Mouse (Mus musculus) B cell, adult 2 months (primary cell): Measurements from ENCODE around the gene Pbx1.

Experiments
- DNase-seq, 2 experiments: peaks; one replicate each; pipeline ENCODE4 v3.0.0; 2022

Gene Pbx1

DNA sequence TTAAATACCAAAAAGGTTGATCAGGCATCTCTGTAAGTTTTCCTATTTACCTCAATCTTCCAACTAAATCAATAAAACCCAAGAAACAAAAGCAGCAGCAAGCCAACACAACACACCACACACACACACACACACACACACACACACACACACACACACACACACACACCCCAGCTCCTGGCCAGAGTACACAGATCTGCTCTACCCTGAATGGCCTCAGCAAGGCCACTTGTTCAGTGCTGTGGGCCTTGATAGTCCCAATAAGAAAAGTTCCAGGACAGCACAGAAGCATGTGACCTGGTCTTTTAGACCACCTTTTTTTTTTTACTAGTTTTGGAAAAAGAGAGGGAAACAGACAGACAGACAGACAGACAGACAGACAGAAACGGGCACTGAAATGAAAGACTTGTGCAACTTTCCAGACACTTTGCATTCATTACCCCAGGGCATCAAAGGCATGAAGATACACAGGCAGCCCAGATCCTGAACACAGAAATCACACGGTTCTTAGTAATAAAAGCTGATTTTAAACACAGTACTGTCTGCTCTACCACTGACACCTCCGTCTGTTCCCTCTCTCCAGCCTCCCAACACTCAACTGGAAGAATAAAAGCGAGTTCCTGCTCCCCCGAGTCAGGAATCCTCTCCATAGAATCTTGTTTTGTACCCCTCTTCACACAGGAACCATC, 6.9 kb downstream of the Pbx1 start:
- no peak for DNase-seq

DNA sequence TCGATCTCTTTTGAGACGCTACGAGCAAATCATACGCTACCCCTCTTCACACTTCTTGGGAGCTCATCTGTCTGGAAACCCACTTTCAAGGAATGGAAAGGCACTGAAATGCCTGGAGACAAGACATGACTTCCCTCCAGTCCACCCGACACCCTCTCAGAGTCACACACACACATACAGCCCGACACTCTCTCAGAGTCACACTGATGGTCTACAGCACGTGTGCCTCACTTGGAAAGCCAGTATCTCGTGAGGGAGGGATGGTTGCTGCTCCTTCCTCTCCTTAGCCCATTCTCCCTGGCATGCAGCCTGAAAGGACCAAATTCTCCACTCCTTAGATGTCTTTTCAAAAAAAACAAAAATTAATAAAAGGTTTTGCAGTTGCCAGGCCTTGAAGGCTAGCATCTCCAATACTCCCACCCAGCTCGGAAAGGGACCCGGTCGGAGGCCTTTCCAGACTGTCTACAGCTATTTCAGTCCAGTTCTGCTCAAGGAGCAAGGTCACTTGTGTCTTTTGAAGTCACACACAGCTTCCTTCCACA, 8.6 kb downstream of the Pbx1 start:
- no peak for DNase-seq

DNA sequence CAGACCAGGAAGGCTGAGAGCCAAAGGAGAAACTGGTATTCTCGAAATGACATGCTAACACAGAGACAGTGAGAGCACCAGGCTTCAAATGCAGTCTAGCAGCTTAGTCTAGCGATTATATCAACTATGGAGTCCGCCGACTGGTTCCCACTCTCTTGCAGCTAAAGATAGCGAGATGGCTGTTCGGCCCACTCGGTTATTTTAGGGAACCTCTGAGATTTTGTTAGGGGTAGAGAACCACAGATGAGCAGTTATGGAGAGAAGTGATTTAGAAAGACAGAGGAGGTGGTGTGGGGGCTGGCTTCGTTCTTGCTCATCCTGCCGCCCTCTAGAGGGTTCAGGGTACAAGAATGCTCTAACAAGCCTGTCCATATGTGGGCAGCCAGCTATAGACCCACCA, 13.2 kb downstream of the Pbx1 start:
- DNase-seq, result no peak

DNA sequence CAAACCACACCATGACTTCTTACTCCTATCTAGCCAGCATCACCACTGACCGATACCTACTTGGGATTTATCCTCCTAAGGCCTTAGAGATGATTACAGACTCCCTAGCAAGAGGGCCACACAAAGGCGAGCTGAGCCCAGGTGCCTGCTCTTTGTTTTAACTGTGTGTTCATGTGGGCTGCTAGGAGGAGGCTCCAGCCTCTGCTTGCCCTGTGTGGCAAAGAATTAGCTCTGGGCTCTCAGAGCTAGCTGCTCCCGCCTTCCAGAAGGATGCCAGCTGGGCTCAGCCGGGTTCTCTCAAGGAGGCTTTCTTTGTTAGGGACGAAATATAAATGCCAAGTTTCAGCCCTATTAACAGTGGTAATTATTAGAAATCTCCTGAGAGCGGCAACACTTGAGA, 14.4 kb downstream of the Pbx1 start:
- DNase-seq, result no peak

DNA sequence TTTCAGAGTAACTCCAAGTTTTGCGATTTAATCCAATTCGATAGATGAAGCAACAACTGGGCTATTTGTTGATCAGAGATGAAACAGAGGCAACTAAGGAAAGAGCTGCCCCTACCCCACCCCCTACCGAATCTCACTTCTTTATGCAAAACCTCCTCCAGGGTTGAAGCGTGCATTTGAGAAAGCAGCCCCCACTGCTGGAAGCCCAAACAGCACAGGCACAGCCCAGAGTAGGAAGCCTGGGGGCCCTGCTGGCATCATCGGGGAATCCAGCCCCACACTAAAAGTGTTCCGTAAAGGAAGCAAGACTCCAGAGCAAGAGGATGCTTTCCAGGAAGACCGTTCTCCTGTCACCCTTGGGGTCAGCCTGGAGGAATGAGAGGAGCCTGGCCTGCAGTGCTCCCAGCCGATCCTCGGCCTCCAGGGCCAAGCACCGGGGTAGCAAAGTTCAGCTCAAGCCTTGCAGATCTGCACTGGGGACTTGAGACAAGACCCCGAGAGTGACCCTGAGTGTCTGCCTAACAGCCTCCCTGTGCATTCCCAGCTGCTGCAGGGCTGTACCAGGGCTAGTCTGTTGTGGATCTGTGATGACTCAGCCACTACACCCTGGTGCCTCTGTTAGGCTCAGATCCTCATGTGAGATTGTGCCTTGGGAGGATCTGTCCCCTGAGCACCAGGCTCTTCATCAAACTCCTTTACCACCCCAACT, 15.2 kb downstream of the Pbx1 start:
- DNase-seq, result no peak

DNA sequence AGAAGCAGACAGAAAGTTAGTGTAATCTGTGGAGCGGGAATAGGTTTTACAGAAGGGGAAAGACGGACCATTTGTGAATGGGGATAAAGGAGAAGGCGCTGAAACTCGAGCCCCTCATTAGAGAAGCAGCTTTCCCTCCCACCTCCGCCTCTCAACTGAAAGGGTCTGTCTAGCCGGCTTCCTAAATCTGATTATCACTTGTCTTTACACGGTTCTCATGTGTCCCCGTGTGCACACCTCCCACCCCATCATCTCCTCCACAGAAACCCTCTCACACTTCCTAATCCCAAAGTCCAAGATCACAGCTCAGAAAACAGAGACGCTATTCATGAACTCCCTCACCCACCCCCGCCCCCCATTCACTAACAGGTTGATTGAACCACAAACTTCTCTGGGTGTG, 21.5 kb downstream of the Pbx1 start:
- DNase-seq, result no peak

DNA sequence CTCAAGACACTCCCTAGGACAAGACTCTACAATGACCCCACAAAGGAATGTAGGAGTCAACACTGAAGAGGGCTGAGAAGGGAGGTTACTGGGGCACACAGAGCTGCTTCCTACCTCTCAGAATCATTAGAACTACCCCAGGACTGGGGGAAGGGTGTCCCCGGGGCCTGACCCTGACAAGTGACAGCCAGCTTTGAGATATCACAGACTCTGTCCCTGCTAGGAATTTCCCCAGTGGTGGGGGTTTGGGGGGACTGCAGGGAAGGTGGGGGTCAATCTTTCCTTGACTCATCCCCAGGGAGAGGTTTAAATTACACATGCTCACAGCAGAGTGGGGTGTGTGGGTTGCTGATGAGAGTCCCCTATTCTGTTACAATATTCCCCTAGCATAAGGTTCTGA, 22.0 kb downstream of the Pbx1 start:
- no peak for DNase-seq

DNA sequence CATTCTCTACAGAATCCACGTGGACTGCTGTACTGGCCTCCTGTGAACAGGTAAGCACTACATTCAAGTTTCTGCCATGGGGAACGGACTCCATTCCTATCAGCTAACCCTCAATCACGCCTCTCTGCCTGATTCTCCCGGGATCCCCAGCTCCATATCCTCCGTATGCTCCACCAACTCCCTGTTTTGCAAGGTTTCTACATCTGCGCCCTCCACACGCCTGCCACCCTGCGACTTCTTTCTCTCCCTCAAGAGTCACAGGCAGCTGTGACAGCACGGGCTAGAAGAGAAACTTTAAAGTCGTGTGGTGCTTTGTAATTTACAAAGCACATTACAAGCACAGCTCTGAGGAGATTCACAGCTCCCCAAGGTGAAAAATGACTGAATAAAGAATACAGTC, 23.3 kb downstream of the Pbx1 start:
- no peak for DNase-seq

DNA sequence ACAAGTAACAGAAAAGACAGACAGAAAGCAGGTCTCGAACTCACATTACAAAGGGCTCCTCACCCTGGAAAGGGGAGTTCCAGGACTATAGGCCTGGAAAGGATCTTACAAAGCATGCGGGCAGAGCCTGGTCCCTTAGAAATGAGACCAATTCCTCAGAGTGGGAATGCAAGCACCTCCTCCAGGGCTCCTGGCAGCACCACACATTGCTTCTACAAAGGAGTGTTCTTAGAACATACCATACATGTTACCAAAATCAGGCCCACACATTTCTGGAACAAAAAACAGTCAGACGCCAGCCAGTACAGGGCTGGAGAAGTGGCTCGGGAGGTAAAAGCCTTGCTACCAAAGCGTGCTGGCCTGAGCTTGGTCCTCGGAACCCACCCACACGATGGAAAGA, 24.1 kb downstream of the Pbx1 start:
- DNase-seq, result no peak

DNA sequence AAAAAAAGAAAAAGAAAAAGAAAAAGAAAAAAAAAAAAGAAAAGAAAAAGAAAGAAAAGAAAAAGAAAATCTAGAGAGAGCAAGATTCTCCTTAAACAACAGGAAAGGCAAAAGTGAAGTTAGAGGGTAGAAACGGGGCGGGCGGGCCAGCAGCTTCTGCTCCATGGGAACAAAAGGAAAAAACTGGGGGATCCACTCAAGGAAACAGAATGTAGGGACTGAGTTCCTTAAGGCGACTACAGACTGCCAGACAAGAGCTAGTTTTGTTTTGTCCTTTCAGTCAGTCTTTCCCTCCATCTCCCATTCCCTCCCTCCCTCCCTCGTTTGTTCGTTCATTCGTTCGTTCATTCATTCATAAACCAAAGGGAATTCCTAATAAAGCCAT, 25.8 kb downstream of the Pbx1 start:
- DNase-seq, result no peak

DNA sequence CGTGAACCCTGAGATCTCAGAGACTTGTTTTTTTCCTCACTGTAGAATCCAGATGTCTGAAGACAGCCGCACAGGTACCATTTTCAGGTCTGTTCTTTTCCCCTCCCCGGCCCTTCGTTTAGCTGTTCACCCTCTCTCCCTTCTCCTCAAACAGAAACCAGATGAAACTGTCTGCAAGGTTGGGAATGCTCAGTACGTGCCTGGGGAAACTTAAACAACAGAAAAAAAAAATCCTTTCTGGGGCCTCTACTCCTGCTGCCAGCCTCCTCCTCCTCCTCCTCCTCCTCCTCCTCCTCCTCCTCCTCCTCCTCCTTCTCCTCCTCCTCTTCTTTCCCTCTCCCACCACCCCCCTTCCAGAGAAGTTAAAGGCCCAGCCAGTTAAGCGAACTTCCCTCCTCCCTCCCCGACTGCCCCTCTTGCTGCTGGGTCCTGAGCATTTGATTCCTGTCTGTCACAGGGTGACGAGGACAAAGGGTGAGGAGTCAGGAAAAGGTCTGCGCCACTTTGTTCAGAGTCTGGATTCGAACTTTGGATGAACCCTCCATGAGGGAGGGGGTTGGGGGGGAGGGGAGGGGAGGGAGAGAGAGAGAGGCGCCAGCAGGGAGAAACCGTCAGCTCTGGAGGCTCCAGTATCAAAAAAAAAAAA, 26.3 kb downstream of the Pbx1 start:
- DNase-seq, result no peak

DNA sequence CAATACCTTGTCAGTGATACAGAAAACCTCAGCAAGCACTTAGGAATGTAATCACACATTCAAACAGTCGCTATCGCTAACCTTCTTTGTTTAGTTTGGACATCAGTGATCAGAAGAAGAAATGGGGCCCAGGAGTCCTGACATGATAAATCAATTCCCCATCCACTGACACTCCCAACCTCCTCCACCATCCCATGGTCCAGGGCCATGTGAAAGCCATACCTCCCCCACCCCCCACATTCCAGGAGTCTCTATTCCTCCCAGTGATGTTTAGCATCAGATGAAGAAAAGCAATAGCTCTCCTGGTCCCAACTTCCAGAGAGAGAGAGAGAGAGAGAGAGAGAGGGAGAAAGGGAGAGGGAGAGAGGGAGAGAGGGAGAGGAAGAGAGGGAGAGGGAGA, 28.5 kb downstream of the Pbx1 start:
- no peak for DNase-seq

DNA sequence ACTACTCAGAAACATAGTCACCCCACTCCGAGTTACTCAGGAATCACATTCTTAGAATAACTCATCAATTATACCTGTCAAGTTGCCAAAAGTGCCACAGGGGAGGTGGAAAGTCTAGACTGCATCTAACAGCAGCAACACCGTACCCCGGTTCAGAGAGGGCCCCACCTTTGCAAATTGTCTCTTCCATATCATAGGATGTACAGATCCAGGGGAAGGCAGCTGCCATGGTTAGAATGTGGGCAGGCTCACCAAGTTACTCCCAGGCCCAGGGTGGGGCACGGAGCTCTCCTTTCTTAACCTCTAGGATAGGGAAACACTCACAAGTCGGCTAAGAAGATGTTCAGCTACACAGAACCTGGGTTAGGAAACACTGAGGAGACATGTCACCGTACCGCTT, 29.4 kb downstream of the Pbx1 start:
- no peak for DNase-seq

DNA sequence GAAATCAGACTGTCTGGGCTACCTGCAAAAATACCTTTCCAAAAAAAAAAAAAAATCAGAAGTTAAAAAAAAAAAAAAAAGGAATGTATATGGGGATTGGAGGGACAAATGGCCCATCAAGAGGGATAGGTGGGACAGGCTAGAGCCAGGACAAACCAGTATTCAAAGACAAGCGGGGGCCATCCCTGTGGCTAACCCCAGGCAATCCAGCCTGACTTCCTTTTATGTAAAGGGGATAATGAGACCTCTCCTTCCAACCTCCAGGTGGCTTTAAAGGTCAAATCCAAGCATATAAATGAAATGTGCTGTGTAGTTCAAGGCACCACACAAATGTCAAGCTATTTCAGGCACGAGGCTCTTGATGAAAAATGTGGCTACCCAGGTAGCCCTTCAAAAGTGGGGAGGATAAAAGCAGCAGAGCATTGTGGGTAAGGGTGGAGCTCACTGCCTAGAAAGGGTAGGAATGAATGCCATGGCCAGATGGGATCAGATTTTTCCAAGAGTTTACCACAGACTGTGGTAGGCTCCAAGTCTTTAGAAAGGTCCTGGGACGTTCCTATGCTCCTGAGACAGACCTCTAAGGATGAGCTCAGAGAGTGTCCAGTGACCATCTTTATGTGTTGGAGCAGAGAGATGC, 36.4 kb downstream of the Pbx1 start:
- no peak for DNase-seq

DNA sequence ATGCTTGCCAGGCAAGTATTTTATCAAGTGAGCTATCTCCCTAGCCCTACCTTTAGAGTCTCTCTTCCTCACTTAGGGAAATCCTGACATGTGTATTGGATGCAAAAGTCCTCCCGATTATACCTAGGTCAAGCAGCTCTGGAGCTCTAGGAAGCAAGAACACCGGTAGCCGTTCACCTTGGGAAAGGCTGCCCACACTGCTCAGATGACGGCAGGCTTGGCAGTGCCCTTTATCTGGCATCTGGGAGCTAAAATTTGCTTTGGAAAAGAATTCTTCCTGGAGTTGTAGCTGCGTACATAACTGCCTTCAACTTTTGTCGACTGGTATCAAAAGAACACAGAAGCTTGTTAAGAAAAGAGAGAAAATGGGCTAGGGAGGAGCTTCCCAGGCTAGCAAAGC, 37.5 kb downstream of the Pbx1 start:
- no peak for DNase-seq

DNA sequence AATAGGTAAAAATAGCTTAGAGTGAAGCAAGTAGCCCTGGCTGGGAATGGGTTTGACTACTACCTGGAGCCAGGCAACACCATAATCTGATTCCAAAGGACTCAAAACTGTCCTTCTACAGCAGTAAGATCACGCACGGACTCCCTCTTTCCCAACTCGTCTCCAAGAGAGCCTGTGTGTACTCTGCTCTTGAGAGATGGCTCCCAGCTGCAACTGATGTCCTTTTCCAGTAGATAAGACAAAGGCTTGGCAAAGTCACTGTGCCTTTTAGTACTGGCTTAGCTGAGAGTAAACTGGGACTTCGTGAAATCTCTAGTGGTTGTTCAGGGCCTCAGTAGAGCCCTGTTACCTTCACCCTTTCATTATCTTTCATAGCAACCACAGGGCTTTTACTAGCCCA, 38.6 kb downstream of the Pbx1 start:
- no peak for DNase-seq

DNA sequence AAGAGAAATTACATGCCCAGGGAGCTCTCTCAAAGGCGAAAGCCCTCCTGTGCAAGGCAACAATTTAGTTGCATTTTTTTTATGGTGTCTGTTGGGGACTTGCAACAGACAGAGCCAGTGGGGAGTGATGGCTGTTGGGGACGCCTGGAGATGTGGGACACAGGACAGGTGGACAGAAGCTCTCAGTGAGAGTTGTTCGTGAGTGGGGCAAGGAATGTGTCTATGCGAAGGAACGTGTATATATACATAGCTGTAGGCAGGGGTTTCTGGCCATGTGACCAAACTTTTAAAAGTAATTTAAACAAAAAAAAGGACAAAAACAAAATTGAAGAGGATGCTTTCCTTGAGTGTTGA, 39.6 kb downstream of the Pbx1 start:
- DNase-seq, result no peak

DNA sequence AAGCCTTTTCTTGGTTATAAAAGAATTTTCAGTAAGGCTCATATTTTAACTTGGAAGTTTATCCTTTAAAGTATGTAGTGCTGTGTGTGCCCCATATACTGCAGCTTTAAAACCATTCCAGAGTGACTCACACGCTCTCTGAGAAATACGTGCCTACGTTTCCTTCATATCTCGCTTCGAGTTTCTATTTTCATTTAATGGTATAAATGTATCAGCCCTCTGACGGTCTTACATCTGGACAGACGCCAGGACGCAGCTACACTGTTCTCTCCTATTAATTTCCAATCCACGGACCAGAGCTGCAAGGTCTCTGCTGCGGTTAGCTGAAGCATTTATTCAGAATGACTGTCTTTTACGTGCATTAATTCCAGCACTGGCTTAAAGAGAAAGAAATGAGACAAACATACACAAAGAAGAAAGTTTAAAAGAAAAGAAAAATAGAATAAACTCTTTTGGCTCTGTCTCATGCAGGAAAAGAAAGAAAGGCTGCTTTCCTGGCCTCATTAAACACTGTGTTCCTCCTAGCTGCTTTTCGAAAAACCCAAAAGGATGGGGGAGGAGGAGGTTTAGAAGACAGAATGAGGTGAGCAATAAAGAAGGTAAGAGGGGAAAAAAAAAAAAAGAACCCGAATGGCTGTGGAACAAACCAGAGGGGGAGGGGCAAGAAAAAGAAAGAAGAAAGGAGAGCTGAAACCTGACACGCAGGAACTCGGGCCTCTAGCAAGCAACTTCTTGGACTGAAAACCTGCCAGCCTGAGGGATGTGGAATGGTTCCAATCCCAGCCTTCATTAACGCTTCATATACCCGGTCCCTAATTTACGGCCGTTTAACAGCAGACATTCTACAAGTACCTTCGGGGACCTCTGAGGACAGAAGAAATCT, 40.2 kb downstream of the Pbx1 start:
- DNase-seq, result no peak

DNA sequence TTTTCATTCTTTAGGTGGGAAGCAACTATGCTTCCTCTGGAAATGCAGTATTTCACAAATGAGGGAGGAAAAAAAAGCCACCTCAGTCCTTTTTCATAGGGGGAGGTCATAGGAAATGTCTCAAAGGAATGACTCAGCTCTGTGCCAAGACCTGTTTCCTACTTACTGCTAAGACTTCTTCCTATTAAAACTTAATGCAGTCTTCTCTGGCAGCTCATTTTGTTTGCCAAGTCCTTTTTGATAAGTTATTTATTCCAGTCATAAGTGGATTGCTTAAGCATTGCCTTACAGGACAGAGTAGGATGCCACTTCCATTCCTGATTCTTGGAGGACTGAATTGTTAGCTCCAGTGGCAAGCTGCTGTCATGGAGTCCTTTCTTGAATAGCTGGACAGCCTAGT, 41.3 kb downstream of the Pbx1 start:
- no peak for DNase-seq

DNA sequence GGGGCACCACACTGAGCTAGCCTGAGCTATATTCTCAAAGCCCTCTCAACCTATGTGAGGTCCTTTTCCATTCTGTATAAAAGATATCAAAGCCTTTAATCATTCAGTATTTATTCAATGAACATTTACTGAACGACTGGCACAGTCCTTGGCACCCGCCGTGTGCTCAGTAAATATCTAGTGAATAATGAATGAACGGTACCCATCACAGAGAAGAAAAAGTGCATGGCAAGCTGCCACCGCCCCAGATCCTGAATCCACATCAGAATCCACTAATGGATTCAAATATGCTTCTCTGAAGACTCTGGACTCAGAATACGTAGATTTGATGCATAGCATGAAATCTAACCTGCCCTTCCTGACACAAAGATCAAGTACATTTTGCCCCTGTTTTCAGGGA, 45.9 kb downstream of the Pbx1 start:
- DNase-seq, result no peak

DNA sequence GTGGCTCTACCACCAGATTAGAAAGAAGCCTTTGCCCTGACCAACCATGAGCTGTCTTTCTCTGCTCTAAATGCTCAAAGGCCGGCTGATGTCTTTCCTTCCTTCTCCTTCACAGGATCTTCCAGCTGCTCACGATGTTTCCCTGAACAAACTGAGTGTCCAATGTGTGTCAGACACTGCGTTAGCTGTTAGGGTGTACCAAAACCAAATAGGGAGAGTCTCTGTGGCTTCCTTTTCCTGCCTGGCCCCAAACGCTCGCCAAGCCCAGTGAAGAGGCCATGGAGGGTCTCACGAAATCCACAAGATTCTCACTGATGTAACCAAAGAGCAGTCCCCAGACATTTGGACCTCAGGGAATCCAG, 47.5 kb downstream of the Pbx1 start:
- DNase-seq, result no peak

DNA sequence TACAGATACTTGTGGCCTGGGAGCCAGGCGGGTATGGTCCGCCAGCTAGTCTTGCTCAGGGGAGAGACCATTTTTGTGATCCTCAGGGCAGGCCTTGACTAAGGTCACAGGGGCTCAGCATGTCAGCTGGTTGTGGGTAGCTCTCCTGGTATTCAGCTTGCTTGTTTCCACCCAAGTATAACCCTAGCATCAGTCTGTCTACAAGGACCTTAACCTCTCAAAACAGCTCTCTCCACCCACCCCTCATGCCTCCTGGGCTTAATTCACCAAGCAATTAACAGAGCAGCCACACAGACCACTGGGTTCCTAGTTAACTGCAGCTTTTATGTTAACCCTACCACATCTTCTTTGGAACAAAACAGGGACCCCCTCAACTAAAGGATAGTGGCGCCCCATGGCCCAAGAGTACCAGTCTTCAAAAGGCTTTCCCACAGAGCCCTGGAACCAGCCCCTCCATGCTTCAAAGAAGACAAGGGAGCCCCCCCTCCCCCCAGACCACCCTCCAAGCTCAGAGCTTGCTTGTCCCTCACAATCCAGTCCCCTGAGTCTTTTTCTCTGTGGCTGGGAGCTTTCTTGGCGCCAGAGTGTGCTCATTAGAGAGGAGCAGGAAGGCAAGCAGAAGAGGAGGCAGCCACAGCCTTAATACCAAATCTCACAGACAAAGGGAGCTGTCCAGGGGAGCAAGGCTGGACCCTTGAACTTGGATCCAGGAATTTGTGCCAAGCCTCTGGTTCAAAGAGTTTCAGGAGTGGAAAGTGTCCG, 48.1 kb downstream of the Pbx1 start:
- no peak for DNase-seq
